Mouse (Mus musculus): ENCODE measurements around the gene Sept9. TPM values are rescaled to one million over a fixed set of nuclear protein-coding genes. Genes with fewer than 3 reads are reported as not detected.

Gene Sept9
- polyA plus RNA-seq, 1 experiment from 2014 or later = 105 TPM

DNA sequence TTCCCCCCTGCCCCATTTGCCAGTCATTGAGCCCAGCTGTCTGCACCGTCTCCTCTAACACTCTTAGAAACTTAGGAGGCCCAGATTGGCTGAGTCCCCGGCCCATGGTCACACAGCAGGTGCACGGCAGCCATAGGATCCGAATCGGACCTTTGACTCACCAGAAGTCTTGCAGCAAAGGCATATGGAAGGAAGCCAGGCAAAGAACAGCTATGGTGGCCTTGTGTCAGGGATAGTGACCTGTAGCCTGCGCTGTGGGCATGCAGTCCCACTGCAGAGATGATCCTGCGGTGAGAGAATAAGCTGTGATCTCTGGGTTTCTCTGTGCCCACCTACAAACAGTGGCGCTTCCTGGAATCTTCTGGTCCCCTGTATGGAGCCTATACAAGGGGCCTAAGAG lies 115.1 kb downstream of the Sept9 start:
- no peak overlapping the region for H3K9ac ChIP-seq
- no peak overlapping the region for H3K4me2 ChIP-seq
- WGBS = 94% methylated on average over 8 of the region's 8 CpGs
- no peaks in the 10 kb centered on the region for H3K9me3 ChIP-seq
- H3K36me3 ChIP-seq = no peaks in the 10 kb centered on the region
- no peak for ATAC-seq (ENCODE audit: low read depth)
- no peaks in the 10 kb centered on the region for H3K27me3 ChIP-seq
- H3K27ac ChIP-seq (replicated peaks) = no peak overlapping the region
- H3K4me3 ChIP-seq = no peak overlapping the region
- H3K4me1 ChIP-seq (replicated peaks) = peaks cover 95% of the 10 kb centered on the region

DNA sequence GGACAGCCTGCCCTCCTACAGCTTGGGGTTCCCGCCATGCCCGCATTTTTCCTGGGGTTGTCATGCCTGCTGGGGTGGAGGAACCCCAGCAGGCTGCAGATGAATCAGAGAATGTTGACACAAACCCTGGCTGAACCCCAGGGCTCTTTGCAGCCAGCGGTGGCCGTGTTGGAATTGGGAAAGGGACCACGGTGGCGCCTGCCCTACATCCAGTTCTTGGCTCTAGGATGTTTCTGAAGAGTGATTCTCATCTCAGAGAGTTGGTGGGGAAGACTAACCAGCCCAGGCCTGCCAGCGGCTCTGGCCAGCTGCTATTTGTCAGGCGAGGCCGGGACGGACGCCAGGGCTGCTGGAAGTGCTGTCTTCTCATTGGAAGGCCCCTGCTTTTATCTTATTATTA lies 115.8 kb downstream of the Sept9 start:
- Histone ChIP-seq H3K27ac (replicated peaks) (no peak overlapping the region), H3K4me1 (replicated peaks) (peaks cover 95% of the 10 kb centered on the region), H3K27me3 (no peaks in the 10 kb centered on the region), H3K36me3 (no peaks in the 10 kb centered on the region), H3K4me3 (no peak overlapping the region), H3K9me3 (no peaks in the 10 kb centered on the region), H3K4me2 (no peak overlapping the region), H3K9ac (no peak overlapping the region)
- ATAC-seq (ENCODE audit: low read depth) = no peak
- WGBS = 80% methylated on average over 11 of the region's 11 CpGs

DNA sequence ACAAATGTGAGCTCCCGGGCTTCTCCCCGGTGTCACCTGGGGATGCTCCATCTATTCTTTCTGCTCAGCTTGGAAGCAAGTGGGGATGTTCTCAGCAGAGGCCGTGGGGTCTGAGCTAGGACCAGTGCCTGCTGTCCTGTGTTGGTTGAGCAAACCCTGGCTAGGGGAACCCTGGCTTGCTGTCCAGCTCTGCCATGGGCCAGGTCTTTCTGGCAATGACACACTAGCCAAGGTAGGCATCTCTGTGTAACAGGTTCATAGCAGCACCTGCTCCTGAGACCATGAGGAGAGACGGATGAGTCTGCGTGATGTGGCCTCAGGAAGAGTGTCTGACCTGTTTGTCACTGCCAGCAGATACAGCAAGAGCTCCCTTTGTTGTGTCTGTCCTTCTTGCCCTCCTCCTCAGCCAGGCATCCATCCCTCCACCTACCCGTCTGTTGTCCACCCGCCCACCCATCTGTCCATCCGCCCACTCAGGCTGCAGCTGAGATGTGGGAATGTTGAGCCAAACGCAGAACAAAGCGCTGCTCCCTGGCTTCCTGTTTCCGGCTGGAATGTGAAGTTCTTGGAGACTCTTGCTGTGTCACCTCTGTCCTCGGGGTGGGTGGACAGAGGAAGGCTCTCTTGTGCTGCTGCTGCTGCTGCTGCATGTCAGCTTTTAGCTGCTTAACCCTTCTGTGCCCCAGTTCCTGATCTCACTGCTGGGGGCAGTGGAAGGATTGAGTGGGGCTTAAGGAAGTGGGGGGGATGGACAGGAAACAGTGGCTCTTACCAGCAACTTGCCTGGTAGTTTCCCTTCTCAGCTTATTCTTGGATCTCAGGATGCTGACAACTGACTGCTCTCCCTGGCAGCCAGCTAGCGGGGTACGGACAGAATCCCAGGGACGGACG lies 117.2 kb downstream of the Sept9 start:
- Histone ChIP-seq H3K27ac (replicated peaks) (peak overlapping the region; percentile 89), H3K27me3 (no peaks in the 10 kb centered on the region), H3K4me3 (no peak overlapping the region), H3K9me3 (no peaks in the 10 kb centered on the region), H3K4me1 (replicated peaks) (peaks cover 85% of the 10 kb centered on the region), H3K36me3 (no peaks in the 10 kb centered on the region), H3K9ac (peak overlapping the region; percentile 56), H3K4me2 (peak overlapping the region; percentile 30)
- 54% methylated on average over 16 of the region's 16 CpGs for WGBS
- ATAC-seq (ENCODE audit: low read depth) = no peak

DNA sequence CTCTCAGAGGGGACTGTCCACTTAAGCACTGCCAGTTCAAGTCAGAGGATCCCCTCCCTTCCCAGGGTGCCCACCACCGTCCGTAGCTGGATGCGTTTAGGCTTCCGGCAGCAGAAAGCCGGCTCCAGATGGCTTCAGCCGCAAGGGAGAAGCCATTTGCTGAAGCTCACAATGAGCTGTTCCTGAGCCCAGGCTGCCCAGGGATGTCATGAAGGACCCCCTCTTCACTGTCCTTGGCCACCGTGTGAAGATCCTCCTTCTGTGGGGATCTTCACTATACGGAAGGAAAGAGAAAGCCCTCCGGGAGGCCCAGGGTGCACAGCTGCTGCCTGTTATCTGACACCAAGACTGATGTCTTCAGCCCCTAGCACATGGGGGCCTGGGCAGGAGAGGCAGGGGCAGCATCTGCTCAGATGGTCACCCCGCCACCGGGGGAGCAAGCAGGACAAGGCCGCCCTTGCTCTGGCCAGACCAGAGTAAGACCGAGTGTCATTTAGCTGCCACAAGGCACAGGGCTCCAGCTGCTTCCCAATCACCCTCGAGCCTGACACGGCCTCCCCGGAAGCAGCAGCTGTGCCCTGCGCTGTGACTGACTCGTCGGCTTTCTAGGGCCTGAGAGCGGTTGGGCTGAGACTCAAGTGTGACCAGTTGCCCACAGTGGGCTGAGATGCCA lies 118.1 kb downstream of the Sept9 start:
- Histone ChIP-seq H3K4me1 (replicated peaks) (peaks cover 80% of the 10 kb centered on the region), H3K27ac (replicated peaks) (peak overlapping the region; percentile 89), H3K4me3 (no peak overlapping the region), H3K36me3 (no peaks in the 10 kb centered on the region), H3K9ac (peak overlapping the region; percentile 56), H3K27me3 (no peaks in the 10 kb centered on the region), H3K9me3 (no peaks in the 10 kb centered on the region), H3K4me2 (peak overlapping the region; percentile 30)
- ATAC-seq (ENCODE audit: low read depth) = 0 out of 2 replicates have a peak, but pooled peaks have one; percentile 8
- WGBS = 8% methylated on average over 20 of the region's 20 CpGs

DNA sequence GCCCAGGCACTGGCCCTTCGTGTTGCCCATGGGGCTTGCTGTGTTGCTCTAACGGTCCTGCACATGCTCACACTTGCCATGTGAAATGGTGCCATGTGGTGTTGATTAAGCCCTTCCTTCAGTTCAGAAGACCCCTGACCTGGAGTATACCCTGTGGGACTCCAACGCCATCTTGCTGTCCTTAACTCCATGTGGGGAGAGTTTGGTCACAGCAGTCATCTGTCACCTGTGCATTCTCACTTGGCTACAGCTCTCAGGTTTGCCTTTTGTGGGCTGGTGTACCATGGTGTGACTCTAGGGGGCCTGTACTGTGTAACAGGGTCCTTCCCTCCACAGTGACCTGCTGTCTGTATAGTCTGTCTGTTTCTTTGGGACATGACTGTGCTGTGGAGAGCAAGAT lies 118.7 kb downstream of the Sept9 start:
- Histone ChIP-seq H3K9ac (0 out of 2 replicates have a peak overlapping the region, but pooled peaks have one; percentile 56), H3K4me2 (no peak overlapping the region), H3K36me3 (no peaks in the 10 kb centered on the region), H3K27me3 (no peaks in the 10 kb centered on the region), H3K27ac (replicated peaks) (peak overlapping the region; percentile 89), H3K4me1 (replicated peaks) (peaks cover 75% of the 10 kb centered on the region), H3K9me3 (no peaks in the 10 kb centered on the region), H3K4me3 (no peak overlapping the region)
- ATAC-seq (ENCODE audit: low read depth) = no peak
- WGBS = 50% methylated on average over 3 of the region's 3 CpGs

DNA sequence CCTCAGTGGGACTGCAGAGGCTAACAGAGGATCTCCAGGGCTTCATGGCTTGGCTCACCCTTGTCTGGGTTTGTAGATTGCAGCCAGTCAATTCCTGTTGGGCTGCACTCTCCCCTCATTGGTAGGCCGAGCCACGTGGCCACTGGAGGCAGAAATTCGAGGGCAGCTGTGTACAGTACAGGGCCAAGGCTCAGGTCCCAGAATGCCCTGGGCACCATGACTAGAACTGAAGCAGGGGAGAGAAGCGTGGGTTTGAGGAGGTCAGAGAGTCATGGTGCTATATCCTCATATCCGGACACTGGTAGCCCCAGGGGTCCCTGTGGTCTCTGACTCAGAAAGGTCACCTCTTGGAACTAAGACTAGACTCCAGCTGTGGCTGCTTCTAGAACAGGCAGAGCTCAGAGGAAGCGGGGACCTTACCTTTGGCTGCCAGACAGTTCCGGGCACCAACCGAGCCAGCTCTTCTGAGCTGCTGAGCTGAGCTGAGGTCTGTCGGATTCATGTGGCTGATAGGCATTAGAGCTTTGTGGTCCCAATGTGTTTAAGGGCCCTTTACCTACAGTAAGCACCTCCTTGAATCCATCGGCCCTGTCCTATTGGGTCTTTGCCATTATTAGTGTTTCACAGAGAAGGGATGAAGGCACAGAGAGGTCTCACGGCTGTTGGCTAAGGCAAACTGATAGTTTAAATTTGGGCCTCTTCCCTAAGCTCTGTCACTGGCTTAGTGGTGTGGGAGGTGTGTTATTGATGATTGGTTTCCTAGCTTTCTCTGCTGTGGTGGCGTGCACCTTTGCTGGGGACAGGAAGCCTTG lies 119.5 kb downstream of the Sept9 start:
- Histone ChIP-seq H3K4me2 (no peak overlapping the region), H3K4me1 (replicated peaks) (peaks cover 75% of the 10 kb centered on the region), H3K9ac (no peak overlapping the region), H3K4me3 (no peak overlapping the region), H3K36me3 (no peaks in the 10 kb centered on the region), H3K9me3 (no peaks in the 10 kb centered on the region), H3K27ac (replicated peaks) (peak overlapping the region; percentile 89), H3K27me3 (no peaks in the 10 kb centered on the region)
- no peak for ATAC-seq (ENCODE audit: low read depth)
- 64% methylated on average over 12 of the region's 12 CpGs for WGBS

DNA sequence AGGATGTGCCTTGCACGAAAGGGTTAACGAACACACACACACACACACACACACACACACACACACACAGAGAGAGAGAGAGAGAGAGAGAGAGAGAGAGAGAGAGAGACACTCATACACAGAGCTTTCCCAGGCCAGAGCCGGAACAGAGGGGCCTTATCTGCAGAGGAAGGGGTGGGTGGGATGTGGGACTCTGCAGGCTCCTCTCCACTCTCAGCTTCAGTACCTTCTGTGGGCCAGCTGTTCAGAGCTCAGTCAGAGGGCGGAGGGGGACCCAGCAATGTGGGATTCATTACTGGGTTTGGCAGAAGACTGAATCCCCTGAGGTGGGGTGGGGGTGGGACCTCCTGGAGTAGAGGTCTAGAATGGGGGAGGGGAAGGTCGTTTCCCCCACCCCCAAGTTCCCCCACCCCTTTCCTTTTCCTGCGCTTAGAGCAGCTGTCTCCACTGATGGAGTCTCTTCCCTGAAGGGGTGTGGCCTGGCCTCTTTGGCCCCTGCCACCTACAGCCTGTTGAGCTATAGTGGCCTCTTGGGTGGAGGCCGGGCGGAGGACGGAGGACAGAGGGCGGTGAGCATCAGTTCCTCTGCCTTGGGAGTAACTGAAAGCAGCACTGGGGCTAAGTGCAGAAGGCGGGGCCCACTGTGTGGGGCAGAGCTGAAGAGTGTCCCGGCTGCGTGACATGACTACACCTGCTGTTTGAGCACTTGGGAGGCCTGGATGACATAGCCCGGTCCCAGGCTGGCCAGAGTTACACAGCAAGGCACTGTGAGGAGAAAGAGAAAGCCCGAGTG lies 120.3 kb downstream of the Sept9 start:
- Histone ChIP-seq H3K27me3 (no peaks in the 10 kb centered on the region), H3K4me1 (replicated peaks) (peaks cover 74% of the 10 kb centered on the region), H3K36me3 (no peaks in the 10 kb centered on the region), H3K4me3 (no peak overlapping the region), H3K4me2 (peak overlapping the region; percentile 9; the same call in 1 of the 2 replicates), H3K9ac (no peak overlapping the region), H3K9me3 (no peaks in the 10 kb centered on the region), H3K27ac (replicated peaks) (peak overlapping the region; percentile 89)
- WGBS = 31% methylated on average over 15 of the region's 15 CpGs
- ATAC-seq (ENCODE audit: low read depth) = peak; percentile 45

DNA sequence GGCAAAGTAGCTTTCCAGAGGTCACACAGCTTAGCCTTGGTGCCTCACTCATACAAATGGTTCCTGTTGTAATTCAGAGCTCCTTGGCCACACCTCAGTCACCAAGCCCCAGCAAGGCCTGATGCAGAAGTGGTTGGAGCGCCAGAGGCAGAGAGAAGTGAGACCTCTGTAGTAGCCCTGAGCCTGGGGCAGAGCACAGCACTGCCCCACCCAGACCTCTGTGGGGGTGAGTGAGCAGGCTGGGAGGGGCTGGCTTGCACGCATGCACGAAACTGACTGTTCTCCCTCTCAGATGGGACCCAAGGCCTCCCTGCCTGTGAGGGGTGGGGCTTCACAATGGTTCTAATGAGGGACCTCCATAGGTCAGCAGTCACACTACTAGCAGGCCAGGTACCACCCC lies 121.0 kb downstream of the Sept9 start:
- WGBS = 63% methylated on average over 3 of the region's 3 CpGs
- Histone ChIP-seq H3K9me3 (no peaks in the 10 kb centered on the region), H3K4me1 (replicated peaks) (peaks cover 69% of the 10 kb centered on the region), H3K9ac (no peak overlapping the region), H3K27me3 (no peaks in the 10 kb centered on the region), H3K36me3 (no peaks in the 10 kb centered on the region), H3K4me3 (no peak overlapping the region), H3K4me2 (no peak overlapping the region), H3K27ac (replicated peaks) (peak overlapping the region; percentile 89)
- no peak for ATAC-seq (ENCODE audit: low read depth)

DNA sequence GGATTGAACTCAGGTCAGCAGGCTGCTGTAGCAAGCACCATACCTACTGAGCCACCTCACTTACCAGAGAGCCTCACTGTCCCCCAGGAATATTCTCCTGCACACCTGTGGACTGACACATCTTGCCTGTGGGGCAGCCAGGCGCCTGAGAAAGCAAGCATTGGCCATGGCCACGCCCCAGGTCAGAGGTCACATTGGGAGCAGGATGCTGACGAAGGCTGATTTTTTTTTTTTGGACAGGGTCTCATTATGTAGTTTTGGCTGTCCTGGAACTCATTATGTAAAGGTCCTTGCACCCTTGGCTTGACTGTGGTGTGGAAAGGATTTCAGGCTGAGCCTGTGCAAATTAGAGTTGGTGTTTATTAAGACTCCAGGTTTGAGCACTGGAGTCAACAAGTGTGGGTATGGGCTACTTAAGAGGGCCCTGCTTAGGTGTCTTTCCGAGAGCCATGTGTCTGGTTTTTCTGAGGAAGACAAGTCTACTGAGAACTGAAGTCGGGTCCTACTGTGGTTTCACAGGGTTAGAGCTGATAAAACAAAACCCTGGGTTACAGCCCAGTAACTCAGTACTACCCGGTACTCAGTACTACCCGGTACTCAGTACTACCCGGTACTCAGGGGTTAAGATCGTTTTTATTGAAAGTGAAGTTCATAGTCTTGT lies 122.0 kb downstream of the Sept9 start:
- H3K27me3 ChIP-seq = no peaks in the 10 kb centered on the region
- no peak for ATAC-seq (ENCODE audit: low read depth)
- H3K4me1 ChIP-seq (replicated peaks) = peaks cover 72% of the 10 kb centered on the region
- no peaks in the 10 kb centered on the region for H3K9me3 ChIP-seq
- no peak overlapping the region for H3K4me3 ChIP-seq
- WGBS = 70% methylated on average over 9 of the region's 9 CpGs
- H3K27ac ChIP-seq (replicated peaks) = no peak overlapping the region
- H3K9ac ChIP-seq = no peak overlapping the region
- H3K36me3 ChIP-seq = no peaks in the 10 kb centered on the region
- H3K4me2 ChIP-seq = no peak overlapping the region

DNA sequence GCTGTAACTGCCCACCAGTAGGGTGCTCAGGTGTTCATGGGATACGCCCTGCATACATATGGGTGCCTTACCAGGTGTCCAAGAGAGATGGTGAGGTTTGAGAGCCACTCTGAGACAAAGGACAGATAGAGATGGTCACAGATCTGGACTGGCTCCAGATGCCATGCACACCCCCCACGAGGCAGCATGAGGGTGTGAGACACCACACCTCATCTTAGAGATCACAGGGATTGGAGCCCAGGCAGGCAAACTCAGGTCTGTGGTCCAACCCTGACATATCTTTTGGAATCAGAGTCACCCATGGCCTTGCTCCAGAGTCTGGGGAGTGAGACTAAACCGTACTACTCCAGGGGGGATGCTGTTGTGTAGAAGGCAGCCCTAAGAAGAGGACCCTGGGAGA lies 122.8 kb downstream of the Sept9 start:
- Histone ChIP-seq H3K4me2 (no peak overlapping the region), H3K9ac (no peak overlapping the region), H3K4me1 (replicated peaks) (peaks cover 72% of the 10 kb centered on the region), H3K9me3 (no peaks in the 10 kb centered on the region), H3K27me3 (no peaks in the 10 kb centered on the region), H3K27ac (replicated peaks) (no peak overlapping the region), H3K4me3 (no peak overlapping the region), H3K36me3 (no peaks in the 10 kb centered on the region)
- ATAC-seq (ENCODE audit: low read depth) = no peak
- WGBS = 92% methylated on average over 3 of the region's 3 CpGs
